Mouse (Mus musculus): ENCODE data around the gene Emilin2.

DNA sequence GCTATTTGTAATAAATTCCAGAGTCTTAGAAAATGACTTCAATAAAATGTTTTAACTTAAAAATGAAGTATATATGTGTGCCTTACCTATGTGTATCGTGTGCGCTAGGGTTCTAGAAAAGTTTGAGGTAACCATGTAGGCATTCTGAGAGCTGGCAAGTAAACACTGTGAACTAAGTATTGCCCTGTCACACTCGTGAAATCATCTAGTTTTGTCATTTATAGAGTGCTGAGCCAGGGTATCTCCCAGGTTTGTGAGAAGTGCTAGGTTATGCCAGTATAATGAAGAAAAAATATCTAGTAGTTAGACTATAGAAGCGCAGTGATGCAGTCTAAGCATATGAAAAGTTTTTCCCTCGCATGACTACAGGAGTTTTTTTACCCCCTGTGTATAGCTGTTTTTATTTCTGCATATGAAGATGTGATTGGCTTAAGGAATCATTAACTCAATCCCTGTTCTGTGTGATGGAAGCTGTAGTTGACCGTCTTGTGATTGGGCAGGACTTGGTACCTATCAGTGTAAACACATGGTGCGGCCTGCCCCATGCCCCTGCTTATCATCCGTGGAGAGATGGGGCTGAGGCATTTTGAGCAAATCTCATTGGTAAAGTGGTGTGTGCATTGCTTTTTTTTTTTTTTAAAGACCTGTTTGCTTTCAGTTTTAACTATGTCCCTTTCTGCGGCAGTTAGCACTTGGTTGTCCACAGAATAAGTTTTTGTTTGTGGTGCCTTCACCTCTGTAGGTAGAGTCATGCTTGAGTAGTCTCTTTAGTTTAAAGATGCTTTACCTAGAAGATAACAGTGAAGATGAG is 107.6 kb downstream of the Emilin2 start:
- TF ChIP-seq CTCF (IDR thresholded peaks at IDR 0.05; ENCODE audit: low read depth), result no peak
- no peak for TF ChIP-seq EP300 (optimal IDR thresholded peaks at IDR 0.05)
